Mouse (Mus musculus): ENCODE measurements at regions not wholly inside any gene's neighbourhood (a gene's known extent, or its start where the extent isn't known, plus 50 kb on each side); places are given as distances from the start of the nearest gene placed in this dataset.

DNA sequence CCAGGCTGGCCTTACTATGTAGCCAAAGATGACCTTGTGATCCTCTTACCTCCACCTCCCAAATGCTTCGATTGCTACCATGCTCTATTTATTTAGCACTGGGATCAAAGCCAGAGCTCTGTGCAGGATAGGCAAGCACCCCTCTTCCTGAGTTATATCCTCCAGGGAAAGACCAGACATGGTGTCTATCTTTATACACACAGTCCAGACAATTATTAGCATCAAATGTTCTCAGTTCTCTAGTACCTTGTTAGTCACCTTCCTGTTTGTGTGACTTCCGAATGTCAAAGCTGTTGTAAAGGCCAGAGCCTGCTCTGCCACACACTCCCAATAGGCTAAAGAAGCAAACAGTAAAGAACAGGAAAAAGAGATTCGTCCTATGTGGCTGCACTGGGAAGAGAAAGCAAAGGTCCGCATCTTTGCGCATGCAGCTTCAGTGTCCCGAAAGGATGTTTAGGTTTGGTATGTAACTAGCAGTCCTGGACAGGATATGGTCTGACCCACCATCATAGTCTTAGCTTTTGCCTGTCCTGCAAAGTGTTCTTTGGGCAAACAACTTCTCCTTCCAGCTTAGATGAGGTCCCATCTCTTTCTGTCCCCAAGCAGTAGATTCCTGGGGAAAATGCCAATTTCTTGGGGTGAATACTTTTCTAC, 204.2 kb downstream of the Rnf152 start:
- TF ChIP-seq GATA1 (IDR thresholded peaks at IDR 0.05; ENCODE audit: low read depth, low read length): no peak
- no peak for TF ChIP-seq MEF2A (IDR thresholded peaks at IDR 0.05; ENCODE audit: extremely low read depth, insufficient replicate concordance, low read depth, low read length, poor library complexity, severe bottlenecking)
- no peak for TF ChIP-seq POLR2A (IDR thresholded peaks at IDR 0.05; ENCODE audit: control insufficient read depth in 1 of 2, insufficient read depth in 1 of 2, low read depth in 1 of 2, low read length in 2 of 2, poor library complexity in 1 of 2)
- TF ChIP-seq ZNF384 (IDR thresholded peaks at IDR 0.05; ENCODE audit: low read depth, low read length): no peak
- no peak for TF ChIP-seq KAT2A (conservative IDR thresholded peaks at IDR 0.05; ENCODE audit: low read depth, low read length)

Measured in MEL (cell line).